Mouse (Mus musculus) kidney, embryonic 16.5 days (tissue): ENCODE results near the gene Treh. TPM values are rescaled to one million over a fixed set of nuclear protein-coding genes. Genes with fewer than 3 reads are reported as not detected.
A peak's percentile ranks its signal among the peaks of the same experiment; 100 is the strongest.

Experiments used
- ATAC-seq: fragments of 200-750 bp; cut with Nextera tagmentation; 2 replicates; pipeline ENCODE4 v1.8.0; 2017; ENCODE audit warnings: moderate TSS enrichment; ENCODE audit not compliant: low FRiP score, low TSS enrichment
- H3K27ac ChIP-seq: fragments of 300-500 bp; sonication (generic); 2 replicates; pipeline ENCODE4 v1.5.1; 2014; ENCODE audit warnings: low read length
- H3K27me3 ChIP-seq: fragments of 300-500 bp; sonication (generic); 2 replicates; pipeline ENCODE4 v1.6.1; 2014; ENCODE audit warnings: low read length, control low read depth, mixed read lengths; ENCODE audit not compliant: insufficient read depth
- H3K36me3 ChIP-seq: fragments of 300-500 bp; sonication (generic); 2 replicates; pipeline ENCODE4 v1.6.1; 2014; ENCODE audit warnings: low read length, control low read depth, mixed read lengths; ENCODE audit not compliant: insufficient read depth
- H3K4me1 ChIP-seq: fragments of 300-500 bp; sonication (generic); 2 replicates; pipeline ENCODE4 v1.6.1; 2014; ENCODE audit warnings: low read length, control low read depth, mixed read lengths; ENCODE audit not compliant: insufficient read depth
- H3K4me2 ChIP-seq: fragments of 300-500 bp; sonication (generic); replicated peaks from 2 replicates; pipeline ENCODE4 v1.6.1; 2014; ENCODE audit warnings: low read depth, low read length
- H3K4me3 ChIP-seq: fragments of 300-500 bp; sonication (generic); 2 replicates; pipeline ENCODE4 v1.5.1; 2014; ENCODE audit warnings: mild to moderate bottlenecking, low read length
- H3K9ac ChIP-seq: fragments of 300-500 bp; sonication (generic); replicated peaks from 2 replicates; pipeline ENCODE4 v1.6.1; 2014; ENCODE audit warnings: low read length
- H3K9me3 ChIP-seq: fragments of 300-500 bp; sonication (generic); 2 replicates; pipeline ENCODE4 v1.6.1; 2016; ENCODE audit warnings: low read length, control low read depth
- WGBS: fragments of 180-500 bp; shearing (Covaris S2); extraction: QIAGEN DNeasy Blood & Tissue Kit; methylation state at CpG from one replicate; pipeline ENCODE4 v1.1.7; 2014; 5-methylcytosine and 5-hydroxymethylcytosine counted together
- polyA plus RNA-seq: library from polyadenylated mRNA; unstranded; fragments of >200 nt; fragmentation: Nextera tagmentation; extraction: Ambion mirVana; gene quantifications from 2 replicates; pipeline ENCODE4 v1.2.1, GENCODE M21; 2015

The Treh gene
- polyA plus RNA-seq, 1 experiment from 2014 or later = 0.17 TPM

- Histone ChIP-seq H3K36me3 (peaks cover 3% of the 10 kb centered on the region; the same call in 1 of the 2 replicates), H3K4me1 (peaks cover 43% of the 10 kb centered on the region)
Measured at GRCm38 (mm10) chr9:44727441-44727840, 54.4 kb downstream of the Treh start.

GRCm38 (mm10) chr9:44732130-44732549 is 59.1 kb downstream of the Treh start:
- Histone ChIP-seq H3K9me3 (no peaks in the 10 kb centered on the region), H3K27ac (no peak overlapping the region), H3K4me2 (peak overlapping the region; percentile 99; the same call in 1 of the 2 replicates), H3K9ac (no peak overlapping the region), H3K4me1 (peaks cover 50% of the 10 kb centered on the region), H3K27me3 (no peaks in the 10 kb centered on the region), H3K4me3 (no peak overlapping the region), H3K36me3 (no peaks in the 10 kb centered on the region)
- 71% methylated on average over 5 of the region's 5 CpGs for WGBS
- ATAC-seq = no peak

More at GRCm38 (mm10) chr9:44727441-44727840, 54.4 kb downstream of the Treh start:
- no peak for ATAC-seq
- Histone ChIP-seq H3K4me2 (no peak overlapping the region), H3K27me3 (no peaks in the 10 kb centered on the region), H3K9ac (no peak overlapping the region), H3K9me3 (no peaks in the 10 kb centered on the region), H3K4me3 (no peak overlapping the region), H3K27ac (peak overlapping the region; percentile 58; the same call in 1 of the 2 replicates)
- WGBS = 49% methylated on average over 5 of the region's 5 CpGs

- peak overlapping the region; percentile 99 for H3K4me2 ChIP-seq
- no peaks in the 10 kb centered on the region for H3K9me3 ChIP-seq
- 60% methylated on average over 12 of the region's 12 CpGs for WGBS
- peak overlapping the region; percentile 80 for H3K9ac ChIP-seq
- H3K27me3 ChIP-seq = no peaks in the 10 kb centered on the region
- no peak for ATAC-seq
- H3K27ac ChIP-seq = peak overlapping the region; percentile 95
- H3K4me1 ChIP-seq = peaks cover 46% of the 10 kb centered on the region
- no peaks in the 10 kb centered on the region for H3K36me3 ChIP-seq
- peak overlapping the region; percentile 75 for H3K4me3 ChIP-seq
Measured at GRCm38 (mm10) chr9:44732921-44733530, 60.0 kb downstream of the Treh start.

GRCm38 (mm10) chr9:44733671-44734523 is 60.9 kb downstream of the Treh start:
- peak; percentile 23 for ATAC-seq
- no peaks in the 10 kb centered on the region for H3K36me3 ChIP-seq
- H3K4me3 ChIP-seq = peak overlapping the region; percentile 75
- H3K27ac ChIP-seq = peak overlapping the region; percentile 95
- under 1% methylated on average over 76 of the region's 79 CpGs for WGBS
- no peaks in the 10 kb centered on the region for H3K27me3 ChIP-seq
- peaks cover 39% of the 10 kb centered on the region for H3K4me1 ChIP-seq
- peak overlapping the region; percentile 80 for H3K9ac ChIP-seq
- H3K4me2 ChIP-seq = peak overlapping the region; percentile 99
- no peaks in the 10 kb centered on the region for H3K9me3 ChIP-seq

GRCm38 (mm10) chr9:44734524-44735494 is 61.8 kb downstream of the Treh start, which contains the start of gene Phldb1:
TSS of gene Phldb1 (minus strand) at chr9:44735198.
- Histone ChIP-seq H3K4me2 (peak within 1 kb of the TSS; percentile 99), H3K4me1 (peaks cover 38% of the 10 kb centered on the region), H3K9me3 (no peaks in the 10 kb centered on the region; the same call in 1 of the 2 replicates), H3K9ac (peak within 1 kb of the TSS; percentile 80), H3K36me3 (no peaks in the 10 kb centered on the region), H3K27ac (peak within 1 kb of the TSS; percentile 95), H3K27me3 (no peaks in the 10 kb centered on the region), H3K4me3 (peak within 1 kb of the TSS; percentile 75)
- WGBS = under 1% methylated on average over 47 of the region's 47 CpGs
- ATAC-seq = peak; percentile 86

- Histone ChIP-seq H3K27ac (peak overlapping the region; percentile 95), H3K9ac (peak overlapping the region; percentile 44; the same call in 1 of the 2 replicates), H3K27me3 (no peaks in the 10 kb centered on the region), H3K9me3 (no peaks in the 10 kb centered on the region; the same call in 1 of the 2 replicates), H3K4me2 (no peak overlapping the region; the same call in 1 of the 2 replicates), H3K36me3 (no peaks in the 10 kb centered on the region), H3K4me1 (peaks cover 38% of the 10 kb centered on the region), H3K4me3 (no peak overlapping the region)
- WGBS = 56% methylated on average over 6 of the region's 6 CpGs
- ATAC-seq = no peak
Measured at GRCm38 (mm10) chr9:44735886-44736285, 62.9 kb downstream of the Treh start.

Other genes starting within 250 kb of the Treh start
- not detected in 2 replicates for gene Foxr1, start 232.1 kb upstream of the Treh start, polyA plus RNA-seq
- 3.4 and 7.6 TPM in 2 replicates for gene Upk2, start 218.3 kb upstream of the Treh start, polyA plus RNA-seq
- gene Bcl9l, start 190.4 kb upstream of the Treh start, polyA plus RNA-seq = 11.3 and 12.4 TPM in 2 replicates
- 0.11 TPM in 1 of 2 replicates, not detected in the other for gene Cxcr5, start 111.4 kb upstream of the Treh start, polyA plus RNA-seq
- 11.2 and 13.9 TPM in 2 replicates for gene Ddx6, start 68.3 kb upstream of the Treh start, polyA plus RNA-seq
- gene Phldb1, start 62.0 kb downstream of the Treh start, polyA plus RNA-seq = 37.0 and 37.6 TPM in 2 replicates
- gene Arcn1, start 94.6 kb downstream of the Treh start, polyA plus RNA-seq = 217 and 219 TPM in 2 replicates
- gene Ift46, start 94.7 kb downstream of the Treh start, polyA plus RNA-seq = 100 and 111 TPM in 2 replicates
- 34.9 and 40.4 TPM in 2 replicates for gene Tmem25, start 126.1 kb downstream of the Treh start, polyA plus RNA-seq
- 161 and 182 TPM in 2 replicates for gene Ttc36, start 129.8 kb downstream of the Treh start, polyA plus RNA-seq
- 10.8 and 13.5 TPM in 2 replicates for gene Kmt2a, start 208.1 kb downstream of the Treh start, polyA plus RNA-seq
- 677 and 753 TPM in 2 replicates for gene Atp5l, start 247.5 kb downstream of the Treh start, polyA plus RNA-seq